Mouse (Mus musculus) kidney, adult 2 months (tissue): ENCODE data around the gene Defb45.

Experiments used
- CTCF ChIP-seq: fragments of 200-500 bp; conservative IDR thresholded peaks from 2 replicates; pipeline ENCODE4 v1.5.1; 2011; ENCODE audit warnings: low read depth, mild to moderate bottlenecking, control low read depth, low read length, moderate library complexity, mixed read lengths; ENCODE audit not compliant: insufficient read depth, insufficient read length
- POLR2A ChIP-seq: fragments of 200-500 bp; IDR thresholded peaks from one replicate; pipeline ENCODE4 v1.6.1; 2011; ENCODE audit warnings: low read depth, low read length, control low read depth

DNA sequence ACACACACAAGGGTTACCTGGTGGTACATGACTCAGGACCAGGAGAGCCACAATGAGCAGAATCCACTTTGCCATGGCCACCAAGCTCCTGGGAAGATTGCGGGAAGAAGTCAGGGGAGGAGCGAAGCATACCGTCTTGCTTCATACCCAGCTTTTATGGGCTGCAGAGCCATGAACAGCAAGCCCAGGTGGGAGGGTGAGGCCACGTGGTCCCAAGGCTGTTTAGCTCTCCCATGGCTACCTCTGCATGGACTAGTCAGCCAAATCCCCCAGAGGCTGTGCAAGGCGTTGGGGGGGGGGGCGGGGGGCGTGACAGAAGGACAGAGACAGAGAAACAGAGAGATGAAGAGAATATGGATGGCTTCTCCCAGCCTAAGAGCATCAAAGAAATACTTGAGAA is 23.8 kb upstream of the Defb45 start, which contains the start of gene Defb25:
- TF ChIP-seq POLR2A (no peak), CTCF (no peak)
